Mouse (Mus musculus): ENCODE data around the gene 2010003K11Rik. TPM values are rescaled to one million over a fixed set of nuclear protein-coding genes. Genes with fewer than 3 reads are reported as not detected.

The 2010003K11Rik gene
- polyA plus RNA-seq (2015; fragmentation: Nextera tagmentation; extraction: Ambion mirVana): 3.0 and 6.4 TPM in 2 replicates

GRCm38 (mm10) chr19:4498062-4498933 lies at the start of gene 2010003K11Rik:
TSS of gene 2010003K11Rik (minus strand) at chr19:4498583.

DNA sequence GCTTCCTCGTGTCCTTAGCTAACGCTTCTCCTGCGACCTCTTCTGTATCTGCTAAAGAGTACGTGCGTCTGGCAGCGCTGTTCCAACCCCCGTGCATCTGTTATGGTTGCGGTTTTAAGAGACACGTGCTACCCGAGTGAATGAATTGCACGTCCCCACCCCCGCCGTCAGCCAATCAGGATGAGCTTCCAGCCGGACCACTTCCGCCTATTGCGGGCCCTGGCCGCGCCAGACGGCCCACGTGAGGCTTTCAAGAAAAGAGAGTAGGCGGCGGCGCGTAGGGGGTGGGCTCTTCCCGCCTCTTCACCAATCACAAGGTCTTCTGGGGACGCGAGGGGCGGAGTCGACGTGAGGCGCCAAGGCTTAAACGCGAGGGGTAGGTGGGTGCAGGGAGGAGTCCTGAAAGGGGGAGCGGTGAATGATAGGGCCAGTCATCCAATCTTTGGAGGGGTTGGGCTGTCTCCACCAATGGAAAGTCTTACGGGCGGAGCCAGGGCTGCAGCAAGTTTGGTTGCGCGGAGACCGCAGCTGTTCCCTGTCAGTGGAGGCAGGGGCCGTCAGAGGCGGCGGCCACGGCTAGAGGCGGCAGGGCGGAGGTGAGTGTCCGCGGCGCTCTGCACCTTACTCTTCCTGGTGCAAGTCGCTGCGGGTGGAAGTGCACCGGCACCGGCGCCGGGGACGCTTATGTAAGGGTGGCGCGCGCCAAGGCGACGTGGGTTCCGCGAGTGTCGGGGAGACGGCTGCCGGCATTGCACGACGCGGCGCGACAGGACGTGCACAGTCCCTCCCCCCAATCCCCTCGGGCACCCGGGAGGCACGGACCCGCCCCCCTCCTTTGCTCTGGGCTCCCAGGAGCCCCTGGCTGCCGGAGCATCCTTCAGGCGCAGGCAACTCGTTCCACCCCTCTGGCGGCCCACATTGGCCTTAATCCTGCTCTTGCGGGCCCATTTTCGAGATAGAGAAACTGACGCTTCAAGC lies 11.9 kb upstream of the 2010003K11Rik start, which contains the start of gene Pcx:
TSS of gene Pcx (plus strand) at position 487 of the 978 bp plus-strand sequence.

DNA sequence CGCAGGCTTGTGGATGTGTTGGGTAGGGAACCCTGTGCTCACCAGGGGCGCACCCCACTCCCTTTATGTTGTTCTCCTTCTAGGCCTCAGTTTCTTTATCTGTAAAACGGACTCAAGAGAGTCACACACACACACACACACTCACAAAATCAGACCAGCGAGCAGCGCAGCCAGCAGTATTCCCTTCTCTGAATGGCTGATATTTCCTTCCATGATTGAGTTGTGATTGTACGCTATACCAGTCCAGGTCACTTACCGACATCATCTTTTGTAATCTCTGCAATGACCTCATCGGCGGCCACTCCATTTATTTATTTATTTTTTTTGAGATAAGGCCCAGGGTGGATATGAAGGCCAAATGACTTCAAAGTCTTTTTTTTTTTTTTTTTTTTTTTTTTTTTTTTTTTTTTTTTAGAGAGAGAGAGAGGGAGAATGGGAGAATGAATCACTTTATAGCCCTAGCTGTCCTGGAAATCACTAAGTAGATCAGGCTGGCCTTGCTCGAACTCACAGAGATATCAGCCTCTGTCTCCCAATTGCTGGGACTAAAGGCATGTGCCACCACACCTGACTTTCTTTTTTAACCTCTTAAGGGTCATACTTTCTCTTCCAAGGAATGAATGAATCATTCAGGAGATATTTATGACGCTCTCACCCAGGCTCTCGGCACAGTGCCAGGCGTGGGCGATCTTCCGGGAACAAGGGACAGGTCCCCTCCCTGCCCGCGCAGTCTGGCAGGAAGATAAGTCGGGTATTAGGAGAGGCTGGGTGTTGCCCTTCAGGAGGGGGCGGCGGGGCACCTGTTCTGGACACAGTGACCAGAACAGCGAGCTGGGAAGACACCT lies 20.8 kb downstream of the 2010003K11Rik start, which contains the start of gene Syt12:
TSS of gene Syt12 (minus strand) at position 103 of the 845 bp plus-strand sequence.

Other genes with a start within 250 kb of the 2010003K11Rik start
- 10.8 and 19.7 TPM in 2 replicates for gene Ssh3, start 229.4 kb downstream of the 2010003K11Rik start, polyA plus RNA-seq (2015; fragmentation: Nextera tagmentation; extraction: Ambion mirVana)
- gene Ankrd13d, start 215.4 kb downstream of the 2010003K11Rik start, polyA plus RNA-seq (2015; fragmentation: Nextera tagmentation; extraction: Ambion mirVana): 5.3 and 7.1 TPM in 2 replicates
- gene Grk2, start 192.4 kb downstream of the 2010003K11Rik start, polyA plus RNA-seq (2015; fragmentation: Nextera tagmentation; extraction: Ambion mirVana): 11.0 and 11.6 TPM in 2 replicates
- 22.5 and 28.7 TPM in 2 replicates for gene Kdm2a, start 100.3 kb downstream of the 2010003K11Rik start, polyA plus RNA-seq (2015; fragmentation: Nextera tagmentation; extraction: Ambion mirVana)
- gene Rhod, start 59.2 kb downstream of the 2010003K11Rik start, polyA plus RNA-seq (2015; fragmentation: Nextera tagmentation; extraction: Ambion mirVana): 46.9 and 47.7 TPM in 2 replicates
- gene Syt12, start 21.1 kb downstream of the 2010003K11Rik start, polyA plus RNA-seq (2015; fragmentation: Nextera tagmentation; extraction: Ambion mirVana): 5.9 and 13.5 TPM in 2 replicates
- gene Pcx, start 11.9 kb upstream of the 2010003K11Rik start, polyA plus RNA-seq (2015; fragmentation: Nextera tagmentation; extraction: Ambion mirVana): 49.5 and 120 TPM in 2 replicates
- gene Lrfn4, start 117.1 kb upstream of the 2010003K11Rik start, polyA plus RNA-seq (2015; fragmentation: Nextera tagmentation; extraction: Ambion mirVana): 3.3 and 5.2 TPM in 2 replicates
- gene Rce1, start 127.1 kb upstream of the 2010003K11Rik start, polyA plus RNA-seq (2015; fragmentation: Nextera tagmentation; extraction: Ambion mirVana): 33.6 and 52.1 TPM in 2 replicates
- gene Gm960, start 200.1 kb upstream of the 2010003K11Rik start, polyA plus RNA-seq (2015; fragmentation: Nextera tagmentation; extraction: Ambion mirVana): 2.2 and 3.2 TPM in 2 replicates
- gene Sptbn2, start 212.6 kb upstream of the 2010003K11Rik start, polyA plus RNA-seq (2015; fragmentation: Nextera tagmentation; extraction: Ambion mirVana): 0.61 and 1.9 TPM in 2 replicates

All from adrenal gland, postnatal 0 days (tissue).